Mouse (Mus musculus) G1E-ER4 (cell line): Measurements from ENCODE around the gene Opn1sw. TPM values are rescaled to one million over a fixed set of nuclear protein-coding genes. Genes with fewer than 3 reads are reported as not detected.

ENCODE experiments used
- GATA1 ChIP-seq: IDR thresholded peaks from one replicate; pipeline ENCODE4 v1.8.0; 2012; ENCODE audit warnings: low read length, inconsistent platforms
- polyA plus RNA-seq: library from polyadenylated mRNA; stranded (reverse); fragments of >175 nt; gene quantifications from 2 replicates; pipeline ENCODE4 v1.2.3, GENCODE M21; 2012

Gene Opn1sw
- not detected in 2 replicates for polyA plus RNA-seq

- TF ChIP-seq GATA1, result no peak
These were observed at the start of gene Opn1sw for GRCm38 (mm10) chr6:29388052-29388518. Opn1sw (minus strand) TSS chr6:29388468.

DNA sequence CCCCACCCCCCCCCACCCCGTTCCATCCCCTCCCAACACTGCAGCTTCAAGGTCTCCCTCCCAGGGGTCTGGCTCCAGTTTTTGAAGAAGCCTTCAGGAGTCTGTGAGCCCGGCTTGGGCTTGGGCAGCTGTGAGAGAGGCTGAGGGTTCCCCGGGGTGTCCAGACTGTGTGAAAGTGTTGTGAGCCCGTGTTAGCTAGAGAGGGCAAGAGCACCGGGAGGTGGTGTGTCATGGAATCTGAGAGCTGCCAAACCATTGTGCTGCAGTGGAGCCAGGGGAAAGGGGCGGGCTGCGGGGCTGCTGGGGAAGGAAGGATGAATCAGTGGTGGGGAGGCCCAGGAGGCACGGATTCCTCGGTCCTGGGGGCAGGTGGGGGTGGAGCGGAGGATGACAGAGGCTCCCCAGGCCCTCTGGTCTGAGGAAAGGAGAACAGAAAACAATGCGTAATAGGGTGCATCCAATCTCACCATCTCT is 48.2 kb upstream of the Opn1sw start:
- TF ChIP-seq GATA1, result no peak

GRCm38 (mm10) chr6:29435940-29436451 is 47.7 kb upstream of the Opn1sw start:
- TF ChIP-seq GATA1, result no peak

DNA sequence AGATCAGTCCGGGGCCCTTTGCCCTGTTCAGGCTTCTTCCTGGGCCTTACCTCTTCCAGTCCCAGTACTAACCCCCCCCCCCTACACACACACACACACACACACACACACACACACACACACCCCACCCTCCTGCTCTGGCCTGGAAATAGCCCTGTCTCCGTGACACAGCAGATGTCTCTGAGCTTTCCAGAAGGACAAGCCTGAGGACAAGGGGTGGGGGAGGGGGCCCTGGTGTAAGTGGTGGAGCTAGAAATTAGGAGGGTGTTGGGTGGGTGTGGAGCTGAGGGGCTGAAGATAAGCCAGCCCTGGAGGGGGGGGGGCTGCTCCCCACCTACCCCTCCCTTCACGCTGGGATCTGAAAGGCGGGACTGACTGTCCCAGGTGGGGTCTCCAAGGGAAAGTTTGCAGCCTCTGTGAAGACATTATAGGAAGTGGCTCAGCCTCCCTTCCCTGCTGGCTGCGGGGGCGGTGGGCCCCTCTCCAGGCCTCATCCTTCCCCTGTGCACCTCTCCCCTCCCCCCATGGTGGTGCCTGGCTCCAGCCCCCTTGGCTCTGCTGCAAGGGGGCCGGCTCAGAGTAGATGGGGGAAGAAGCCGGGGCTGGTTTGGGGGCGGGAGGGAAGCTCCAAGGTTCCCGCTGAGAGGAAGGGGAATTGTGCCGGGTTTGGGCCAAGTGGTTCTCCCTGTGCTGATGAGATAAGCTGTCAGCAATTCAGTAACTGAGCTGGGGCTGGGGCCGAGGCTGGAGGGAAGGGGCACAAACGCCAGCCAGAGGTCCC is 46.8 kb upstream of the Opn1sw start:
- TF ChIP-seq GATA1, result no peak

GRCm38 (mm10) chr6:29433804-29434795 is 45.8 kb upstream of the Opn1sw start:
- no peak for TF ChIP-seq GATA1

DNA sequence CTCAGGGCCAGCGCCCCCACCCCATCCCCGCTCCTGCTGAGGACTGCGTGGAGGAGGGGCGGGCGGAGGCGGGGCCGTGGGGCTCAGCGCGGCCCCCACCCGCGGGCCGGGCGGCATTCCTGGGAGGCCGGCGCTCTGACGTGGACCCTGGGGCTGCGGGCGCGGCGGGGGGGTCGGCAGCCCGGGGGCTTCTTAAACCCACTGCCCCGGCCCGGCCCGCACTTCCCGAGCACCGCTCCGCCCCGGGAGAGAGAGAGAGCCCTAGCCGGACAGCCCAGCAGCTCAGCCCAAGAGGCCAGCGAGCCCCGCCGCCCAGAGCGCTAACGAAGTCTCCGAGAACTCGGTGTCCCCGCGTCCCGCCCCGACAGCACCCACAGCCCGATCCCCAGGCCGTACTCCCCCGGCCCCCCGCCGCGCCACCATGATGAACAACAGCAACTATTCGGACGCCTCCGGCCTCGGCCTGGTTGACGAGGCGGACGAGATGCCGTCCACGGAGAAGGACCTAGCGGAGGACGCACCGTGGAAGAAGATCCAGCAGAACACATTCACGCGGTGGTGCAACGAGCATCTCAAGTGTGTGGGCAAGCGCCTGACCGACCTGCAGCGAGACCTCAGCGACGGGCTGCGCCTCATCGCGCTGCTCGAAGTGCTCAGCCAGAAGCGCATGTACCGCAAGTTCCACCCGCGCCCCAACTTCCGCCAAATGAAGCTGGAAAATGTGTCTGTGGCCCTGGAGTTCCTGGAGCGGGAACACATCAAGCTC is 45.0 kb upstream of the Opn1sw start, which contains the start of gene Flnc:
TSS of gene Flnc (plus strand) at position 219 of the 766 bp plus-strand sequence.
- no peak for TF ChIP-seq GATA1

GRCm38 (mm10) chr6:29432676-29433037 is 44.4 kb upstream of the Opn1sw start:
- TF ChIP-seq GATA1, result no peak

DNA sequence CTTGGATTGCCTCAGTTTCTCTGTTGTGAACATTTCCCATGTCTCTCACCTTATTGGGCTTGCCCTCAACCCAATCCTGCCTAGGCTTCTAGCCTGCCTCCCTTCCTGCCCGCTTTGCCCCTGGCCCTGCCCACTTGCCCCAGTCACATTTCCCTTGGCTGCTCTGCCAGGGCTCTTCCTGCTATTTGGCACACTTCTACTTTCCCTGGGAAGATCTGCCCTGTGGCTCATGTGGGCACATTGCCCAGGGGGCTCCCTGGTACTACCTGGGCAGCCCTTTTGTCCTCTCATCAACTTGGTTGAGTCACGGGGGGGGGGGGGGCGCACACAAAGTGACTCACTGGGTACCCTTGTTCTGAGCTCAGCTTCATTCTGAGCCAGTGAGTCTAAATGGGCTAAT is 43.9 kb upstream of the Opn1sw start:
- no peak for TF ChIP-seq GATA1

- no peak for TF ChIP-seq GATA1
These were observed 43.2 kb upstream of the Opn1sw start for GRCm38 (mm10) chr6:29431473-29431872.

GRCm38 (mm10) chr6:29430681-29431420 is 42.6 kb upstream of the Opn1sw start:
- no peak for TF ChIP-seq GATA1

DNA sequence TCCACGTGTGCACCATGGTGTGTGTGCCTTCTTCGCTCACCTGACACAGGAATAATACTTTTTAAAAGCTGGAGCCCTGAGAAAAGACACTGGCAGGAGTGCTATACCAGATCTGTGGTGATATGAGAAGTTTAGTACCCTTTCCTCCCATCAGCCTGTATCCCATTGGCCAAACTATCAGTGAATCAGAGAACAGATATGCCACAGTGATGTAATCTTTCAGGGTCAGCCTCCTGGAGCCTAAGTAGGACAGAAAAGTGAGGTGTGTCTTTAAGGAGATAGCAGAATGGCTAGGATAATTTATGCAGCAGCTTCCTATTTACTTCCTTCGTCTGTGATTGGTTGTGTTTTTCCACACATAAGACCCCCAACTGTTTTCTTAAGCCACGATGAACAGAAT is 39.9 kb upstream of the Opn1sw start:
- no peak for TF ChIP-seq GATA1

- no peak for TF ChIP-seq GATA1
These were observed 38.1 kb upstream of the Opn1sw start for GRCm38 (mm10) chr6:29426331-29426730.

GRCm38 (mm10) chr6:29425118-29425517 is 36.9 kb upstream of the Opn1sw start:
- no peak for TF ChIP-seq GATA1

- no peak for TF ChIP-seq GATA1
These were observed 32.3 kb upstream of the Opn1sw start for GRCm38 (mm10) chr6:29420596-29420995.

- no peak for TF ChIP-seq GATA1
These were observed 27.2 kb upstream of the Opn1sw start for GRCm38 (mm10) chr6:29415446-29415845.
